Mouse (Mus musculus) gonadal fat pad, adult 2 months (tissue): ENCODE results near the gene Vav3. TPM values are rescaled to one million over a fixed set of nuclear protein-coding genes. Genes with fewer than 3 reads are reported as not detected.
A peak's percentile ranks its signal among the peaks of the same experiment; 100 is the strongest.

ENCODE experiments used
- DNase-seq: peaks from one replicate; pipeline ENCODE4 v3.0.0-alpha.2; 2012; ENCODE audit warnings: low read depth
- polyA plus RNA-seq: library from polyadenylated mRNA; depleted of rRNA; stranded (reverse); fragments of >200 nt; gene quantifications from 2 replicates; pipeline ENCODE4 v1.2.3, GENCODE M21; 2012

Vav3 gene
- polyA plus RNA-seq, 1 experiment, result 3.7 TPM

- DNase-seq, result no peak
These were observed 238.5 kb downstream of the Vav3 start for GRCm38 (mm10) chr3:109578983-109579382.

GRCm38 (mm10) chr3:109585946-109586345, 245.5 kb downstream of the Vav3 start:
- DNase-seq, result no peak

GRCm38 (mm10) chr3:109592970-109593369, 252.5 kb downstream of the Vav3 start:
- DNase-seq, result peak; percentile 92

- DNase-seq, result no peak
These were observed 255.6 kb downstream of the Vav3 start for GRCm38 (mm10) chr3:109596084-109596483.

DNA sequence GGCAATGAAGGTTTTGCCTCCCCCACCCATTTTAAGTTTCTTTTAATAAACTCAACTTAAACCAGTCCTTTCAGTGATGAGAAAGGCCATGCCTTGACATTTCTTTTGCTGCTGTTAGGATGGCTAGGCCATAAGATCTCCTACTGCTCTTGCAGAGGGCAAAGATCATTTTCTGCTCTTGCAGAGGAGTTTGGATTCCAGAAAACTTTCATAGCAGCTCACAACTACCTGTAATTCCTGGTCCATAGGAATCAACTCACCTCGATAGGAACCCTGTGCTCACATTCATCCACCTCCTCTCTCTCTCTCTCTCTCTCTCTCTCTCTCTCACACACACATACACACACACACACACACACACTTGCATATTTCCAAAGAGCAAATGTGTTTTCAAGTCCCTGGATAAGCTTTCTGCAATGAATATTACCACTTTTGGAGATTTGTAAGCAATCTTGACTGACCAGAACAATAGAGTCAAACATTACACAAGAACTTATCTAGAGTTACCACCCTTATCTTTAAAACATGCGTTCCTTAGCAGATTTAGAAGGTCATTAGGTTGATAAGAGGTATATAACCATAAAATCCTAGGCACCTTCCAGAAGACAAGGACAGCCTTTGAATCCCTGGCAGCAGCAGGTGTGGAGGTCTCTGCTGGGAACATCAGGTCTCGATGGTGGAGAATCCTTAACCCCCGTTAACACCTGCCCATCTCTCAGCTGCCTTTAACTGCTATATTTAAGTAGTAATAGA, 260.4 kb downstream of the Vav3 start:
- no peak for DNase-seq

DNA sequence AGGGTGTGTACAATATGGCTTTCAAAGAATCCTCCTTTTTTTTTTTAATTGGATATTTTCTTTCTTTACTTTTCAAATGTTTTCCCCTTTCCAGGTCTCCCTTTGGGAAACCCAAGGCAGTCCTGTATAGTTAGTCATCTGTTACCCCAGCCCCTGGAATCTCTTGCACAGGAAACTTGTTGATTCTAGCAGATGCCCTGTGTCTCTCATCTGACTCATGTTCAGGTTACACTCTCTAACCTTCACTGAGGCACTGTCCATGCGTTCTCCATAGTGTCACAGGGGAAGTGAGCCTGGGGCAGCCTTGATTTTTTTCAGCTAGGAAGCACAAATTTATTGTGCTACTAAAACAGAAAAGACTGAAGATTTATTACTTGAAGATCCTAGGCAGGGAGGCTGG, 262.3 kb downstream of the Vav3 start:
- DNase-seq, result no peak

- no peak for DNase-seq
These were observed 265.7 kb downstream of the Vav3 start for GRCm38 (mm10) chr3:109606121-109606520.

DNA sequence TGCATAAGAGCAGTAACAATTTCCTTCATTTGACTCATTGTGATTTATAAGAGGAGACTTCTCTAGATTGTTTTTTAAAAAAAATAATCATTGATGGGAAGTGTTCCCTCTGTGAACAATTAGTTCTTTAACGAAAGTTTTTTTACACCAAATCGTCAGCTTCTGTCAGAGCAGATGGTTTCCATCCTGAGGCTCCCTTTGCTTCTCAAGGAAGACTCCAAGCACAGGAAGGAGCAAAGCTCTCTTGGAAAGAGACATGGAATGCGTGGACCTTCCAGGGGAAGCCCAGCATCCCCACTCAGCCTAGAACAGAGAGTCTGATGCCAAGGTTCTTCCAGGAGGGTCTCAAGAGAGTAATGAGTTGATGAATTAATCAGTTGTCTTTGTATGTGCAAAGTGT, 281.3 kb downstream of the Vav3 start:
- DNase-seq, result no peak

GRCm38 (mm10) chr3:109622361-109622760, 281.9 kb downstream of the Vav3 start:
- peak; percentile 99 for DNase-seq

DNA sequence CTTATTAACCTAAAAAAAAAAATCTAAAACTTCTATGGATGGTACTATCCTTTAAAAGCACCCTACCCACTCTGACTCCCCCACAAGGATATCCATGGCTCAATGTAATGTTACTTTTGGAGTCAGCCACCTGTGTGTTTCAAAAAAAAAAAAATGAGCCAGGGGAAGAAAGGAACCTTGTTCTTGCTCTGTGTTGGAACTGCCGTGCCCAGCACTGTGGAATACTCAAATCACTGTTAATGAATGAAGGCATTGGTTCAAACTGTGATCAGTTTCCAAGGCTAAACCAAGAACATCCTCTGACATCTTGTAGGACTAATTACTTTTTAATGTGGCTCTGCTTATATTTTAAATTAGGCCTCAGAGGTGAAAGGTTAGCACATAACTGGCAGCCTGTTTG, 282.4 kb downstream of the Vav3 start:
- DNase-seq, result peak; percentile 76

DNA sequence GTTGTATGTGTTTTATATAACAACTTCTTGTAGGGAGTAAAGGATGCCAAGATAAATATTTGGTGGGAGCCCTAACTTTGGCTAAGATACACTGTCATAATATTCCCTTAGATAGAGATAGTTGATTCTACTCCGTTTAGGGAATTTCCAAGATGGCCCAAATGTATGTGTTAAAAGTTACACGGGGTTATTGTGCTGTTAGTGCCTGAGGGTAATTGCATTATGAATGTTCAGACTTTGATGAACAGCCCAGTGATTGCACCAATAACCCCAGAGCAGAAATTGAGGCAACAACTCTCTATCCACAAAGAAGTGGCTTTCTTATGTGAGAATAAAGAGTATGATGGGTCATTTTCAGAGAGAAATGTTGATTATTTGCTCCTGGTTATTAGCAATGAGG, 283.3 kb downstream of the Vav3 start:
- DNase-seq, result peak; percentile 69

- DNase-seq, result no peak
These were observed 295.6 kb downstream of the Vav3 start for GRCm38 (mm10) chr3:109636045-109636444.

GRCm38 (mm10) chr3:109639386-109639785, 298.9 kb downstream of the Vav3 start:
- DNase-seq, result peak; percentile 79

- no peak for DNase-seq
These were observed 300.3 kb downstream of the Vav3 start for GRCm38 (mm10) chr3:109640796-109641195.

DNA sequence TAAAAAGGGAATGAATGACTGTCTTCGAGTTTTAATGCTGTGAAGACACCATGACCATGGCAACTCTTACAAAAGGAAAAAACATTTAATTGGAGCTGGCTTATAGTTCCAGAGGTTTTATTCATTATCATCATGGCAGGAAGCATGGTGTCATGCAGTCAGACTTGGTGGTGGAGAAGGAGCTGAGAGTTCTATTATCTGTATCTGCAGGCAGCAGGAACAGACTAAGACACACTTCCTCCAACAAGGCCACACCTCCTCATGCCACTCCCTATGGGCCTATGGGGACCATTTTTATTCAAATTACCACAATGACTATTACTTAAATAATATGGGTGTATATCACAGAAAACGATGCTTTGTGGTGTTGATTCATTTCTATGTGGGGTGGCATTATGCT, 307.8 kb downstream of the Vav3 start:
- no peak for DNase-seq

DNA sequence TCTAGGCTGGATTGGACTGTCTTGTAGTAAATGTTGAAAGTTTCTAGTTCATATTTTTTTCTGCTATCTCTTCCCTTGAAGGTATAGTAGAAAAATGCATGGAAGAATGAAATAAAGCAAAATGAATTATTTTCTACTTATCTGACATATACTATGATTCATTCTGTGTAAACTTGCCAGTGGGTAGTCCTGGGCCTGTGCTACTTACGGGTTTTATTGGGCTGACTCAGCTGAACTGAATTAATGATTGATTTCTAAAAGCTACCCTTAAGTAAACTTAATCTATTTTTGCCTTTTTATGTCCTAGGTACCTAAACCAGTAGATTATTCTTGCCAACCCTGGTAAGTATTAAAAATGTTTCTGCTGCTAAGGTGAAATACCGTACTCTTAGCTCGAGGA, 311.0 kb downstream of the Vav3 start:
- no peak for DNase-seq

DNA sequence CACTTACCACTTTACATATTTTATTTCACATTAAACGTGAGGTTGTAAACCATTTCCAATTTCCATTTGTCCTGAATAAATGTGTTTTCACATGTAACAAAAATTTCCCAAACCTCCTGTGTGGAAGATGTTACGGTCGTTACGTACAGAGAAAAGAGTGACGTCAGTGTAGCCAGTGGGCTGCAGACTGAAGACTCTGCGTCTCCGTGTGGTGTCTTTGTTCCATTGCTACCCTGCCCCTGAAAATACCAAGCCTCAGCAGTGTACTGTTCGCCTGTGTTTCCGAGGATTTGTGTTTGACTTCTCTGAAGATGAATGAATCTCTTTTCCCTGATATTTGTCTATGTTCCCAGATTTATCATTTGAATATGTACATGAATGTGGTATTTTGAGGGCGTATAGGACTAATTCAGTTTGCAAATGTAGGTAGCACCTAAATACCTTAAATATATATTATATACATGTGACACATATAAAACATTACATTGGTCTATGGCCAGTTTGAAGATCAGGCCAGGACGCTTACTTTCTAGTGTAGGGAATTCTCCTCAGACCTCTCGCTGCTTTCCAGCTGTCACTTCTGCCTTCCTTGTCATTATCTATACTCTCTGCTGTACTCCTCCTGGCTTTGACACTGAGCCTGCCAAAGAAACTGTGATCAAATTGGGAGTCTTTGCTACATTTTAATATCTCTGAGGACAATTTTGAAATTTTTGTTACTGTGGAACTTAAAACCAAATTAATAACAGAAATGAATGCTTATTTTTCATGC, 312.6 kb downstream of the Vav3 start:
- no peak for DNase-seq

- no peak for DNase-seq
These were observed 313.9 kb downstream of the Vav3 start for GRCm38 (mm10) chr3:109654386-109654785.

DNA sequence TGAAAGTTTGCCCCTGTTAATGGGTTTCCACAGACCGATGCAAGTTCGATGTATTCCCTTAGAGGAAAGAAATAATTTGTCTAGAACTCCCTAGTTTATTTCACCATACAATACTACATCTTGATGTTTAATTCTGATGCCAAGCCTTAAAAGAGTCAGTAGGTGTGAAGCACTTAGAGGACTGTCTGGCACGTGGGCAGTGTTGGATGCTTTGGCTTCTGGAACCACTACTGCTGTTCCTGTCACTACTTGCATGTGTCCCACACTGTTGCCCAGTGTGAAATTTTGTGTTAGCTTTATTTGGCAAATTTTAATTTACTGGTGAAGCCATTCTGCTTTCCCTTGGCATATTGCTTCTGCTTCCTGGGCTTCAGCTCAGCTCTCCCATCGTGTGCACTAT, 331.3 kb downstream of the Vav3 start:
- no peak for DNase-seq

GRCm38 (mm10) chr3:109672925-109673324, 332.5 kb downstream of the Vav3 start:
- no peak for DNase-seq

- DNase-seq, result no peak
These were observed 339.8 kb downstream of the Vav3 start for GRCm38 (mm10) chr3:109680281-109680680.

DNA sequence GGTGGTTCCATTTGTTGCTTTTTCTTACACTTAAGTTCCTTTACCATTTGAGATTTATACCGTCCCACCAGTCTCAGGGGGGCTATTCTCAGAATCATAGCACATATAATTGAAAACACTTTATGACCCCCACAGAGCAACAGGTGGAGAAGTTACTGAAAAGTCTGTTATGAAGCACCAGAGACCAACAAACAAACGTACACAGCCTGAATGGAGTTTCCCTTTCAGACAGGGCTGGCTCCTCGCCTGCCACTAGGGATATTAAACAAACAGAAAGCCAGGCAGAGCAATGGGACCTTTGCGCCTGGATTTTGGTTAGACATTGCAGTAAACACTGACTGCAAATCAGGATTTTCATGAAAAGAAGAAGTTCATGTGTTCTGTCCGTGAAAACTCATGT, 341.4 kb downstream of the Vav3 start:
- DNase-seq, result no peak

- peak; percentile 94 for DNase-seq
These were observed 343.3 kb downstream of the Vav3 start for GRCm38 (mm10) chr3:109683608-109684295.
